Mouse (Mus musculus) erythroblast, embryonic 14.5 days (primary cell): ENCODE measurements around the gene Olfr281. TPM values are rescaled to one million over a fixed set of nuclear protein-coding genes. Genes with fewer than 3 reads are reported as not detected.
"Not testable (repeated sequence)": the region's sequence is repeated elsewhere in the genome, so short reads cannot be mapped to it uniquely, and the experiment has no call there.

ENCODE experiments used
- H3K27me3 ChIP-seq: 2 replicates; pipeline ENCODE4 v1.6.1; 2012; ENCODE audit warnings: inconsistent platforms; ENCODE audit not compliant: control insufficient read depth
- H3K36me3 ChIP-seq: 2 replicates; pipeline ENCODE4 v1.6.1; 2012; ENCODE audit warnings: mild to moderate bottlenecking, inconsistent platforms; ENCODE audit not compliant: control insufficient read depth
- H3K4me1 ChIP-seq: 2 replicates; pipeline ENCODE4 v1.6.1; 2012; ENCODE audit warnings: inconsistent platforms; ENCODE audit not compliant: control insufficient read depth
- H3K4me3 ChIP-seq: replicated peaks from 2 replicates; pipeline ENCODE3; 2012; ENCODE audit warnings: moderate library complexity, mild to moderate bottlenecking, inconsistent platforms
- H3K9me3 ChIP-seq: 2 replicates; pipeline ENCODE4 v1.6.1; 2012; ENCODE audit warnings: low read length, inconsistent platforms, mixed read lengths; ENCODE audit not compliant: control insufficient read depth
- GATA1 ChIP-seq: IDR thresholded peaks from 2 replicates; pipeline ENCODE4 v1.6.1; 2012; ENCODE audit warnings: low read length, inconsistent platforms, mixed read lengths
- TAL1 ChIP-seq: IDR thresholded peaks from 3 replicates; pipeline ENCODE4 v1.6.1; 2012; ENCODE audit warnings: low read length, inconsistent platforms, mixed read lengths
- polyA plus RNA-seq: library from polyadenylated mRNA; stranded (reverse); fragments of >175 nt; gene quantifications from 2 replicates; pipeline ENCODE4 v1.2.3, GENCODE M21; 2012

Olfr281 gene
- polyA plus RNA-seq, result 0.01 TPM in 1 of 2 replicates, not detected in the other

DNA sequence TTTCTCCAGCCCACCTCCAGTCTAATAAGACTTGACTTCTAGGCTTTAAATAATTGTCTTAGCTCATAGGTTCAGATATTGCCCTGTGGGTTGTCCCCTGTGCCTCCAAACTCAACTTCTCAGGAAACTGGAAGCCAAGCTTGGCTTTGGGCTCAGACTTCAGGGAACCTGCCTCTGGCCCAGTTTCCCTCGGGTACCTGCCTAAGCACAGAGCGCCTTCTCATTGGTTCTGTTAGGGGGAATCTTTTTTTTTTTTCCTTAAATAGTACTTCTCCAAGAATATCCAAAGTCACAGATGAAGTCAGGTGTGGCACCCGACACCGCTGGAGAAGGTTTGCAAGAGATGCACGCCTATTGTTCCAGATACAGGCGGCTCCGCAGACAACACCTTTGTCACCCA lies at the start of gene Olfr281:
Gene Olfr281, plus strand, starts transcription at position 301 of the 400 bp plus-strand sequence.
- no peaks in the 10 kb centered on the region for H3K36me3 ChIP-seq
- TF ChIP-seq GATA1, result no peak
- TF ChIP-seq TAL1, result no peak
- no peaks in the 10 kb centered on the region for H3K4me1 ChIP-seq
- no peak within 1 kb of the TSS for H3K4me3 ChIP-seq
- no peaks in the 10 kb centered on the region for H3K9me3 ChIP-seq
- H3K27me3 ChIP-seq, result no peaks in the 10 kb centered on the region

DNA sequence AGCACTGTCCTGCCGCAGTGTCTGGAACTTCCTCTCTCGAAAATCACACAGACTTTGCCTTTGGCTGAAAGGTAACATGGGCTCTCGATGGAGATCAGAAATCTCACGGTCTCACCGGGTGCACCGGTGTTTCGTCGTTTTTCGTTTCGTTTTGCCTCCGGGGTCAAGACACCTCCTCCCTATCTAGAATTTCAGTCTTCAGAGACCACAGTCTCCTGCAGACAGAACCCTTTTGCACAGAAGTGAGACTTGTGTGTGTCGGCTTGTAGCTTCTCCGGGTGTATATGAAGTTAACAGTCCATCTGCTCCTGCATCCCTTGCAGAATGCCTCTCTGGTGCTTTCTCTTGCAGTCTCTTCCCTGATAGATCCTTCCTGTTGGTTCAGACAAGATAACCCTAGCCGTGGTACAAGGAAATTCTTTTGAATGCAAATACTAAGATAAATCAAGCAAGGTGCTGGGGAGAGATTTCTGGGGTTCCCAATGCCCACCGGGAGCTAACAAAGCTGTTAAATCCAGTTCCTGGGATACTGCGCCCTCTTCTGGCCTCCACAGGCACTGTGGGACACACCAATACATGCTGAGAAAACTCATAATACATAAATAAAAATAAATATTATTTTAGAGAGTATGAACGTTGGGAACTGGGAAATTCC lies 43.9 kb upstream of the Olfr281 start:
- no peaks in the 10 kb centered on the region for H3K36me3 ChIP-seq
- H3K27me3 ChIP-seq, result no peaks in the 10 kb centered on the region
- no peaks in the 10 kb centered on the region for H3K4me1 ChIP-seq
- 0 out of 2 replicates have a peak, but pooled peaks cover 6% of the 10 kb centered on the region for H3K9me3 ChIP-seq
- no peak for TF ChIP-seq TAL1
- no peak for TF ChIP-seq GATA1
- H3K4me3 ChIP-seq, result no peak overlapping the region

DNA sequence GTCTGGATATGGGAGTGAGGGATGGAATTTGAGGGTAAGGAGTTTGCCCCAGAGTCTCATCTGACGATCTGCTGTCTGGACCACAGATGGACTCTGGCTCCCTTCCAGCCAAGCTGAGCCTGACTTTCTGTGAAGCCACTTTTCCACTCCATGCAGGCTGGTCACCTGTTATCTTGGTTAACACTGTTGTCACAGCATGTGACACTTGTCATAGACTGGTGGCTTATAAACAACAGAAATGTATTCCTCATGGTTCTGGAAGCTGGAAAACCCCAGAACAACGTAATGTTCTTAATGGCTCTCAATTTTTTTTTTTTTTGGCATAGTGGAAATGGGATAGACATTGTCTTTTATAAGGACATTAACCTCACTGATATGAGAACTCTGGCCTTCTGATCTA lies 42.8 kb upstream of the Olfr281 start:
- Histone ChIP-seq H3K4me1 (no peaks in the 10 kb centered on the region), H3K4me3 (no peak overlapping the region), H3K9me3 (0 out of 2 replicates have a peak, but pooled peaks cover 6% of the 10 kb centered on the region), H3K27me3 (no peaks in the 10 kb centered on the region), H3K36me3 (no peaks in the 10 kb centered on the region)
- TF ChIP-seq GATA1, result no peak
- TF ChIP-seq TAL1, result no peak

DNA sequence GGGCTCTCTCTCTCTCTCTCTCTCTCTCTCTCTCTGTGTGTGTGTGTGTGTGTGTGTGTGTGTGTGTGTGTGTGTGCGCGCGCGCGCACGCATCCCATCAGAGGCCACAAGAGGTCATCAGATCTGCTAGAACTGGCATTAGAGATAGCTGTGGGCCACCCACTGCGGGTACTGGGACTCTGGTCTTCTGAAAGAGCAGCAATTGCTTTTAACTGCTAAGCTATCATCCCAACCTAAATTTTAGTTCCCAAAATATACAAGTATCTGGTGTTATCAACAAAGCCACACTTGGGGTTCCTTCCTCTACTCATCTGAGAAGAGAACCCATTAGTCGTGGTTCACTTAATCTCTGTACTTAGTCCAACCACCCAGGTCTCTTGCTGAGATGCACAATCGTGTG lies 42.1 kb upstream of the Olfr281 start:
- Histone ChIP-seq H3K4me3 (no peak overlapping the region), H3K9me3 (0 out of 2 replicates have a peak, but pooled peaks cover 6% of the 10 kb centered on the region), H3K4me1 (no peaks in the 10 kb centered on the region), H3K27me3 (no peaks in the 10 kb centered on the region), H3K36me3 (no peaks in the 10 kb centered on the region)
- no peak for TF ChIP-seq TAL1
- no peak for TF ChIP-seq GATA1

DNA sequence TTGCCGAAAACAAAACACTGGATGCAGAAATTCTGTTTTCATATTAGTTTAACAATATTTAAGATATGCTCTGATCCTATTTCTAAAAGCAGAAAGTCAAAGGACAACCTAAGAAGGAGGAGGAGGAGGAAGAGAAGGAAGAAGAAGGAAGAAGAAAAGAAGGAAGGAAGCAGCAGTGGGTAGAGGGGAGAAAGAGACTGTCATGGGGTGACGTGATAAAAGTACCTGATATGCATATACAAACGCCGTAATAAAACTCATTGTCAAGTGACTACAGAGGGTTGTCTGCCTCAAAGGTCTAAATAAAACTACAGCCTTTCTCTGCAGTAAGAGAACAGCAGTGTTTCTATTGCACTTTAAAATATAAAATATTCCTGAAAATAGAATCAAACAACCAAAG lies 36.4 kb upstream of the Olfr281 start:
- no peaks in the 10 kb centered on the region for H3K4me1 ChIP-seq
- no peaks in the 10 kb centered on the region for H3K27me3 ChIP-seq
- no peak overlapping the region for H3K4me3 ChIP-seq
- TF ChIP-seq GATA1, result no peak
- TF ChIP-seq TAL1, result no peak
- no peaks in the 10 kb centered on the region for H3K36me3 ChIP-seq
- 0 out of 2 replicates have a peak, but pooled peaks cover 4% of the 10 kb centered on the region for H3K9me3 ChIP-seq

DNA sequence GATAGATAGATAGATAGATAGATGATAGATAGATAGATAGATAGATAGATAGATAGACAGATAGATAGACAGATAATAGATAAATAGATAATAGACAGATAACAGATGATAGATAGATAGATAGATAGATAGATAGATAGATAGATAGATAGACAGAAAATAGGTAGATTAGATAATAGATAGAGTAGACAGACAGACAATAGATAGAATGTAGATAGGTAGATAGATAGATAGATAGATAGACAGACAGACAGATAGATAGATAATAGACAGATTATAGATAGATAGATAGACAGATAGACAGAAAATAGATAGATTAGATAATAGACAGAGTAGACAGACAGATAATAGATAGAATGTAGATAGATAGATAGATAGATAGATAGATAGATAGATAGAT lies 35.6 kb upstream of the Olfr281 start:
- not testable (repeated sequence) for H3K4me1 ChIP-seq, H3K27me3 ChIP-seq, H3K4me3 ChIP-seq, H3K9me3 ChIP-seq, H3K36me3 ChIP-seq

DNA sequence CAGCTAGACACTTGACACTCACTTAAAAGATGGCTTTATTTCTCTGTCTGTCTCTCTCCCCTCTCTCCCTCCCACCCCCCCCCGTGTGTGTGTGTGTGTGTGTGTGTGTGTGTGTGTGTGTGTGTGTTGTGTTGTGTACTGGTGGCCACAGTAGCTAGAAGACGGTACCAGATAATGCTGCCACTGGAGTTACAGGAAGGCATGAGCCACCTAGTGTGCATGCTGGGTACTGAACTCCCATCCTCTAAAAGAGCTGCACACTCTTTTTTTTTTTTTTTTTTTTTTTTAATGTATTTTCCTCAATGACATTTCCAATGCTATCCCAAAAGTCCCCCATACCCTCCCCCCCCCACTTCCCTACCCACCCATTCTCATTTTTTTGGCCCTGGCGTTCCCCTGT lies 35.1 kb upstream of the Olfr281 start:
- not testable (repeated sequence) for H3K9me3 ChIP-seq, H3K36me3 ChIP-seq, H3K4me3 ChIP-seq, H3K4me1 ChIP-seq, H3K27me3 ChIP-seq

DNA sequence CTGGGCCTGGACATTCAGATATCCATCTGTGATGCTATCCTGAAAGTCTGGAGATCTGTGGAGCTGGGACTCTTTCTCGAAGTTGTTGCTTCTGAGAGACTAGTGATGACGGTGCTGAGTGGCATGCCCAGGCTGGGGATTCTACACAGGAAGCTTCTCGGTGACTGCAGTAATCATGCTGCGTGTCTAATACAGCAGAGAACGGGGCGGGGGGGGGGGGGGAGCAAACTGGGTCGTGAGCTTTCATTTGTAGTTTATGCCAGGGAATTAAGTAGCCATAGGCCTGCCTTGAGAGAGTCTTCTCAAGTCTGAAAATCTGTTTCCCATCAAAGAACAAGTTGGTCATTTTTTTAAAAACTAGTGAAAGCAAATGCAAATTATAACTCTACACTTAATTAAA lies 34.3 kb upstream of the Olfr281 start:
- TF ChIP-seq GATA1 (no peak), TAL1 (no peak)
- Histone ChIP-seq H3K4me3 (no peak overlapping the region), H3K36me3 (no peaks in the 10 kb centered on the region), H3K4me1 (no peaks in the 10 kb centered on the region), H3K9me3 (no peaks in the 10 kb centered on the region), H3K27me3 (no peaks in the 10 kb centered on the region)

DNA sequence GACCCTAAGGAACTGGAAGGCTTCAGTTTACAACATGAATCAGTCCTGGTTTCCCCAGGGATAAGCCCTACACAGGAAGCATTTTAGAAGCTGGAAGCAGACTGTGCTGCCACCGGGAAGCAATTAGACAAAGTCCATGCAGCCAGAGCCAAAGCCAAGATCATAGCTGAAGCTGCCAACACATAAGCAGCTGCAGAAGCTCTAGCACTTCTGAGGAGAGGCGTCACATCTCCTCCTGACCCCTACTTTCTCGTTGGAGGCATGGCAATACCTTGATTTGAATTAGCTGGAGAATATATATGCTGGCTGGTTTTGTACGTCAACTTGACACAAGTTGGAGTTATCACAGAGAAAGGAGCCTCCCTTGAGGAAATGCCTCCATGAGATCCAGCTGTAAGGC lies 31.5 kb upstream of the Olfr281 start:
- H3K4me1 ChIP-seq, result no peaks in the 10 kb centered on the region
- no peaks in the 10 kb centered on the region for H3K36me3 ChIP-seq
- H3K27me3 ChIP-seq, result no peaks in the 10 kb centered on the region
- TF ChIP-seq GATA1, result no peak
- TF ChIP-seq TAL1, result no peak
- H3K9me3 ChIP-seq, result no peaks in the 10 kb centered on the region
- H3K4me3 ChIP-seq, result no peak overlapping the region

DNA sequence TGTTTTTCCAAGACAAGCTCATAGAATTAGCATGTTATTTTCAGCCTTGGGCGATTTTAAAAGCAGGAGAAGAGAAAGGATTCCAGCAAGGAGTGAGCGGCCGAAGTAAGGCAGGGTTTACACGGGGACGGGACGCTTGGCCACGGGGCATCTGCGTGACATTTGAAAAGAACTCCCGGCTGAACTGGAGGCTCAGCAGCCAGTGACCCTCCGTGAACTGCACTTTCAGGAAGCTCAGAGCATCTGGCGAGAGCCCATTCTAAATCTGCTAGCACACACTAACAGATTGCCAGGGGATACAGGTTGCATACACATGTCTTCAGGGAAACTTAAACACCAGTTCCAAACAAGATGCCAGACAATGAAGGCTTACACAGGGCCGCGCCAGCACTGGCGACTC lies 28.1 kb upstream of the Olfr281 start:
- Histone ChIP-seq H3K4me1 (no peaks in the 10 kb centered on the region), H3K27me3 (no peaks in the 10 kb centered on the region)
- TF ChIP-seq GATA1, result no peak
- no peak for TF ChIP-seq TAL1

More for the DNA sequence above, 28.1 kb upstream of the Olfr281 start:
- Histone ChIP-seq H3K4me3 (no peak overlapping the region), H3K9me3 (no peaks in the 10 kb centered on the region), H3K36me3 (no peaks in the 10 kb centered on the region)
